Mouse (Mus musculus) liver, embryonic 11.5 days (tissue): Measurements from ENCODE around the gene Grasp. TPM values are rescaled to one million over a fixed set of nuclear protein-coding genes. Genes with fewer than 3 reads are reported as not detected.

ENCODE experiments used
- ATAC-seq: fragments of 200-750 bp; cut with Nextera tagmentation; replicated peaks from 2 replicates; pipeline ENCODE4 v1.8.0; 2017; ENCODE audit warnings: moderate number of reproducible peaks, mild to moderate bottlenecking, moderate TSS enrichment, moderate library complexity; ENCODE audit not compliant: low FRiP score
- DNase-seq: peaks from one replicate; pipeline ENCODE4 v3.0.0-alpha.2; 2017; ENCODE audit warnings: low spot score
- H3K27ac ChIP-seq: fragments of 300-500 bp; sonication (generic); 2 replicates; pipeline ENCODE4 v1.5.1; 2014; ENCODE audit warnings: mild to moderate bottlenecking, low read depth, low read length, control low read depth
- H3K27me3 ChIP-seq: fragments of 300-500 bp; sonication (generic); replicated peaks from 2 replicates; pipeline ENCODE4 v1.6.1; 2014; ENCODE audit warnings: low read length, mixed read lengths; ENCODE audit not compliant: control insufficient read depth, insufficient read depth
- H3K36me3 ChIP-seq: fragments of 300-500 bp; sonication (generic); 2 replicates; pipeline ENCODE4 v1.6.1; 2014; ENCODE audit warnings: mild to moderate bottlenecking, low read length, moderate library complexity, mixed read lengths; ENCODE audit not compliant: control insufficient read depth, insufficient read depth
- H3K4me1 ChIP-seq: fragments of 300-500 bp; sonication (generic); replicated peaks from 2 replicates; pipeline ENCODE4 v1.6.1; 2014; ENCODE audit warnings: low read length, mixed read lengths; ENCODE audit not compliant: control insufficient read depth, insufficient read depth
- H3K4me2 ChIP-seq: fragments of 300-500 bp; sonication (generic); 2 replicates; pipeline ENCODE4 v1.6.1; 2014; ENCODE audit warnings: mild to moderate bottlenecking, control low read depth, moderate library complexity
- H3K4me3 ChIP-seq: fragments of 300-500 bp; sonication (generic); 2 replicates; pipeline ENCODE4 v1.5.1; 2014; ENCODE audit warnings: low read depth, low read length, control low read depth
- H3K9ac ChIP-seq: fragments of 300-500 bp; sonication (generic); 2 replicates; pipeline ENCODE4 v1.6.1; 2014; ENCODE audit warnings: low read depth, low read length, control low read depth
- H3K9me3 ChIP-seq: fragments of 300-500 bp; sonication (generic); 2 replicates; pipeline ENCODE4 v1.6.1; 2016; ENCODE audit warnings: low read length, inconsistent platforms, mixed read lengths; ENCODE audit not compliant: control insufficient read depth
- WGBS: fragments of 180-500 bp; shearing (Covaris S2); extraction: QIAGEN DNeasy Blood & Tissue Kit; methylation state at CpG from one replicate; pipeline ENCODE4 v1.1.7; 2014; 5-methylcytosine and 5-hydroxymethylcytosine counted together
- polyA plus RNA-seq: library from polyadenylated mRNA; unstranded; fragments of >200 nt; fragmentation: Nextera tagmentation; extraction: Ambion mirVana; gene quantifications from 2 replicates; pipeline ENCODE4 v1.2.1, GENCODE M21; 2014

Grasp gene
- polyA plus RNA-seq, 1 experiment from 2014 or later: 1.5 TPM

GRCm38 (mm10) chr15:101215136-101215535, 8.9 kb upstream of the Grasp start:
- Histone ChIP-seq H3K9me3 (no peaks in the 10 kb centered on the region), H3K4me1 (no peaks in the 10 kb centered on the region; the same call in 1 of the 2 replicates), H3K4me2 (no peak overlapping the region), H3K4me3 (no peak overlapping the region), H3K27ac (no peak overlapping the region), H3K27me3 (no peaks in the 10 kb centered on the region; the same call in 1 of the 2 replicates), H3K9ac (no peak overlapping the region), H3K36me3 (peaks cover 5% of the 10 kb centered on the region; the same call in 1 of the 2 replicates)
- 65% methylated on average over 2 of the region's 2 CpGs for WGBS
- DNase-seq: no peak
- no peak for ATAC-seq

- ATAC-seq: no peak
- no peak overlapping the region for H3K27ac ChIP-seq
- no peak overlapping the region for H3K4me2 ChIP-seq
- WGBS: 81% methylated on average over 4 of the region's 4 CpGs
- H3K9me3 ChIP-seq: no peaks in the 10 kb centered on the region
- H3K27me3 ChIP-seq: no peaks in the 10 kb centered on the region; the same call in 1 of the 2 replicates
- H3K9ac ChIP-seq: no peak overlapping the region
- no peaks in the 10 kb centered on the region; the same call in 1 of the 2 replicates for H3K4me1 ChIP-seq
- no peak for DNase-seq
- H3K4me3 ChIP-seq: no peak overlapping the region
- H3K36me3 ChIP-seq: peaks cover under 1% of the 10 kb centered on the region; the same call in 1 of the 2 replicates
Measured at GRCm38 (mm10) chr15:101216036-101216435, 8.0 kb upstream of the Grasp start.

- Histone ChIP-seq H3K27me3 (peaks cover 41% of the 10 kb centered on the region), H3K36me3 (no peaks in the 10 kb centered on the region), H3K9me3 (no peaks in the 10 kb centered on the region), H3K4me3 (no peak overlapping the region), H3K27ac (no peak overlapping the region), H3K4me1 (peaks cover 8% of the 10 kb centered on the region), H3K9ac (no peak overlapping the region), H3K4me2 (no peak overlapping the region)
- no peak for ATAC-seq
- WGBS: 18% methylated on average over 8 of the region's 8 CpGs
- no peak for DNase-seq
Measured at GRCm38 (mm10) chr15:101220905-101221297, 3.1 kb upstream of the Grasp start.

- no peak overlapping the region for H3K9ac ChIP-seq
Measured at GRCm38 (mm10) chr15:101221298-101222104, 2.5 kb upstream of the Grasp start.

GRCm38 (mm10) chr15:101222897-101223482, 998 bp upstream of the Grasp start:
- DNase-seq: no peak
- H3K4me3 ChIP-seq: no peak overlapping the region
- no peak overlapping the region for H3K27ac ChIP-seq
- peaks cover 49% of the 10 kb centered on the region for H3K27me3 ChIP-seq
- no peak overlapping the region for H3K9ac ChIP-seq
- H3K36me3 ChIP-seq: no peaks in the 10 kb centered on the region
- WGBS: 29% methylated on average over 13 of the region's 13 CpGs
- no peak for ATAC-seq
- no peak overlapping the region; the same call in 1 of the 2 replicates for H3K4me2 ChIP-seq
- peaks cover 11% of the 10 kb centered on the region for H3K4me1 ChIP-seq
- H3K9me3 ChIP-seq: no peaks in the 10 kb centered on the region

More at GRCm38 (mm10) chr15:101221298-101222104, 2.5 kb upstream of the Grasp start:
- 7% methylated on average over 14 of the region's 14 CpGs for WGBS
- ATAC-seq (0 out of 2 replicates have a peak, but pooled peaks have one; percentile 30), DNase-seq (peak; percentile 69)
- Histone ChIP-seq H3K4me2 (peak overlapping the region; percentile 64), H3K4me1 (peaks cover 8% of the 10 kb centered on the region), H3K36me3 (no peaks in the 10 kb centered on the region), H3K9me3 (no peaks in the 10 kb centered on the region), H3K4me3 (peak overlapping the region; percentile 20; the same call in 1 of the 2 replicates), H3K27me3 (peaks cover 46% of the 10 kb centered on the region), H3K27ac (no peak overlapping the region)

- no peak overlapping the region for H3K27ac ChIP-seq
- H3K4me1 ChIP-seq: peaks cover 13% of the 10 kb centered on the region
- no peak overlapping the region for H3K9ac ChIP-seq
- 1% methylated on average over 5 of the region's 5 CpGs for WGBS
- ATAC-seq (no peak), DNase-seq (no peak)
- H3K36me3 ChIP-seq: no peaks in the 10 kb centered on the region
- peak overlapping the region; percentile 65 for H3K4me3 ChIP-seq
- H3K27me3 ChIP-seq: peaks cover 49% of the 10 kb centered on the region
- H3K9me3 ChIP-seq: no peaks in the 10 kb centered on the region
- H3K4me2 ChIP-seq: peak overlapping the region; percentile 79
Measured at GRCm38 (mm10) chr15:101223596-101223995, 392 bp upstream of the Grasp start.

GRCm38 (mm10) chr15:101224977-101225376, 989 bp downstream of the Grasp start:
- peak overlapping the region; percentile 79 for H3K4me2 ChIP-seq
- H3K9me3 ChIP-seq: no peaks in the 10 kb centered on the region
- 8% methylated on average over 14 of the region's 14 CpGs for WGBS
- peak overlapping the region; percentile 59; the same call in 1 of the 2 replicates for H3K9ac ChIP-seq
- no peaks in the 10 kb centered on the region for H3K36me3 ChIP-seq
- H3K27me3 ChIP-seq: peaks cover 49% of the 10 kb centered on the region
- no peak overlapping the region for H3K27ac ChIP-seq
- H3K4me3 ChIP-seq: peak overlapping the region; percentile 65
- H3K4me1 ChIP-seq: peaks cover 13% of the 10 kb centered on the region
- ATAC-seq (no peak), DNase-seq (no peak)

- Histone ChIP-seq H3K4me2 (no peak overlapping the region), H3K4me1 (peaks cover 7% of the 10 kb centered on the region), H3K36me3 (peaks cover 4% of the 10 kb centered on the region; the same call in 1 of the 2 replicates), H3K4me3 (no peak overlapping the region), H3K9me3 (no peaks in the 10 kb centered on the region), H3K27ac (peak overlapping the region; percentile 61; the same call in 1 of the 2 replicates), H3K9ac (no peak overlapping the region), H3K27me3 (peaks cover 37% of the 10 kb centered on the region)
- 21% methylated on average over 7 of the region's 7 CpGs for WGBS
- DNase-seq (no peak), ATAC-seq (no peak)
Measured at GRCm38 (mm10) chr15:101227971-101228370, 4.0 kb downstream of the Grasp start.
